Mouse (Mus musculus) ES-Bruce4 (cell line): ENCODE measurements around the gene Btbd35f2. TPM values are rescaled to one million over a fixed set of nuclear protein-coding genes. Genes with fewer than 3 reads are reported as not detected.
"Not testable (repeated sequence)": the region's sequence is repeated elsewhere in the genome, so short reads cannot be mapped to it uniquely, and the experiment has no call there.

Experiments
- H3K27ac ChIP-seq: 2 replicates; pipeline ENCODE4 v1.5.1; 2012; ENCODE audit warnings: low read length, inconsistent platforms; ENCODE audit not compliant: insufficient read depth
- H3K27me3 ChIP-seq: 2 replicates; pipeline ENCODE4 v1.6.1; 2012; ENCODE audit warnings: mild to moderate bottlenecking, low read length, inconsistent platforms; ENCODE audit not compliant: control insufficient read depth, poor library complexity, insufficient read depth, severe bottlenecking
- H3K36me3 ChIP-seq: 2 replicates; pipeline ENCODE4 v1.6.1; 2012; ENCODE audit warnings: inconsistent platforms, mild to moderate bottlenecking, low read length, moderate library complexity; ENCODE audit not compliant: control insufficient read depth, poor library complexity, insufficient read depth, severe bottlenecking
- H3K4me1 ChIP-seq: one replicate; pipeline ENCODE4 v1.8.1; 2011; ENCODE audit warnings: low read length; ENCODE audit not compliant: control insufficient read depth, insufficient read depth
- H3K4me3 ChIP-seq: 2 replicates; pipeline ENCODE4 v1.5.1; 2011; ENCODE audit warnings: low read depth, mild to moderate bottlenecking, low read length
- H3K9ac ChIP-seq: 2 replicates; pipeline ENCODE4 v1.6.1; 2012; ENCODE audit warnings: low read depth, mild to moderate bottlenecking, inconsistent platforms; ENCODE audit not compliant: poor library complexity, severe bottlenecking
- H3K9me3 ChIP-seq: replicated peaks from 2 replicates; pipeline ENCODE4 v1.6.1; 2012; ENCODE audit warnings: mild to moderate bottlenecking, low read length, inconsistent platforms; ENCODE audit not compliant: control insufficient read depth, poor library complexity, insufficient read depth, severe bottlenecking
- polyA plus RNA-seq: library from polyadenylated mRNA; stranded (reverse); fragments of >200 nt; gene quantifications from 2 replicates; pipeline ENCODE4 v1.2.4, GENCODE M21; 2011; ENCODE audit warnings: low read depth; ENCODE audit not compliant: missing spikeins, insufficient read depth, insufficient read length

Btbd35f2 gene
- not detected in 2 replicates for polyA plus RNA-seq

GRCm38 (mm10) chrX:32278094-32278493 lies at the start of gene Btbd35f2:
Btbd35f2 (plus strand) TSS chrX:32278394.
- H3K4me3 ChIP-seq, H3K27ac ChIP-seq, H3K9me3 ChIP-seq, H3K27me3 ChIP-seq, H3K9ac ChIP-seq, H3K4me1 ChIP-seq, H3K36me3 ChIP-seq: not testable (repeated sequence)

Other genes with a start within 250 kb of the Btbd35f2 start
- gene Btbd35f22, start 230.6 kb upstream of the Btbd35f2 start, polyA plus RNA-seq: not detected in 2 replicates